Mouse (Mus musculus) heart, embryonic 11.5 days (tissue): ENCODE measurements at regions not wholly inside any gene's neighbourhood (a gene's known extent, or its start where the extent isn't known, plus 50 kb on each side); places are given as distances from the start of the nearest gene placed in this dataset.

Experiments
- ATAC-seq: fragments of 200-750 bp; cut with Nextera tagmentation; replicated peaks from 2 replicates; pipeline ENCODE4 v1.8.0; 2017; ENCODE audit warnings: moderate library complexity; ENCODE audit not compliant: insufficient number of reproducible peaks, low FRiP score, low TSS enrichment
- H3K27ac ChIP-seq: fragments of 300-500 bp; sonication (generic); 2 replicates; pipeline ENCODE4 v1.5.1; 2014; ENCODE audit warnings: mild to moderate bottlenecking, low read depth, low read length
- H3K27me3 ChIP-seq: fragments of 300-500 bp; sonication (generic); 2 replicates; pipeline ENCODE4 v1.6.1; 2014; ENCODE audit warnings: mild to moderate bottlenecking, low read length, mixed read lengths; ENCODE audit not compliant: control insufficient read depth, insufficient read depth
- H3K36me3 ChIP-seq: fragments of 300-500 bp; sonication (generic); 2 replicates; pipeline ENCODE4 v1.6.1; 2014; ENCODE audit warnings: mild to moderate bottlenecking, low read length, moderate library complexity, mixed read lengths; ENCODE audit not compliant: control insufficient read depth, insufficient read depth
- H3K4me1 ChIP-seq: fragments of 300-500 bp; sonication (generic); 2 replicates; pipeline ENCODE4 v1.6.1; 2014; ENCODE audit warnings: low read length; ENCODE audit not compliant: control insufficient read depth, insufficient read depth
- H3K4me2 ChIP-seq: fragments of 300-500 bp; sonication (generic); 2 replicates; pipeline ENCODE4 v1.6.1; 2014; ENCODE audit warnings: mild to moderate bottlenecking, moderate library complexity
- H3K4me3 ChIP-seq: fragments of 300-500 bp; sonication (generic); 2 replicates; pipeline ENCODE4 v1.5.1; 2014; ENCODE audit warnings: low read depth, low read length
- H3K9ac ChIP-seq: fragments of 300-500 bp; sonication (generic); 2 replicates; pipeline ENCODE4 v1.6.1; 2014; ENCODE audit warnings: mild to moderate bottlenecking, low read depth, low read length, moderate library complexity
- H3K9me3 ChIP-seq: fragments of 300-500 bp; sonication (generic); replicated peaks from 2 replicates; pipeline ENCODE4 v1.6.1; 2016; ENCODE audit warnings: low read length; ENCODE audit not compliant: control insufficient read depth
- WGBS: fragments of 180-500 bp; shearing (Covaris S2); extraction: QIAGEN DNeasy Blood & Tissue Kit; methylation state at CpG from one replicate; pipeline ENCODE4 v1.1.7; 2014; ENCODE audit not compliant: insufficient replicate concordance; 5-methylcytosine and 5-hydroxymethylcytosine counted together

- Histone ChIP-seq H3K9ac (no peak overlapping the region), H3K9me3 (no peaks in the 10 kb centered on the region), H3K4me3 (no peak overlapping the region), H3K27ac (no peak overlapping the region), H3K4me1 (no peaks in the 10 kb centered on the region), H3K4me2 (no peak overlapping the region), H3K36me3 (no peaks in the 10 kb centered on the region), H3K27me3 (no peaks in the 10 kb centered on the region)
- WGBS: 69% methylated on average over 3 of the region's 3 CpGs
- no peak for ATAC-seq
Measured at GRCm38 (mm10) chr10:103673765-103674164, 306.2 kb downstream of the Slc6a15 start.

- no peaks in the 10 kb centered on the region for H3K4me1 ChIP-seq
- no peak overlapping the region for H3K4me3 ChIP-seq
- no peak overlapping the region for H3K4me2 ChIP-seq
- no peak overlapping the region for H3K9ac ChIP-seq
- H3K9me3 ChIP-seq: no peaks in the 10 kb centered on the region
- H3K27me3 ChIP-seq: no peaks in the 10 kb centered on the region
- WGBS: 37% methylated on average over 2 of the region's 2 CpGs
- H3K27ac ChIP-seq: no peak overlapping the region
- H3K36me3 ChIP-seq: no peaks in the 10 kb centered on the region
- no peak for ATAC-seq
Measured at GRCm38 (mm10) chr10:103692682-103693081, 325.1 kb downstream of the Slc6a15 start.

GRCm38 (mm10) chr10:103715080-103715725 is 347.6 kb downstream of the Slc6a15 start:
- no peaks in the 10 kb centered on the region for H3K36me3 ChIP-seq
- no peaks in the 10 kb centered on the region for H3K4me1 ChIP-seq
- no peak for ATAC-seq
- no peak overlapping the region for H3K4me2 ChIP-seq
- WGBS: 72% methylated on average over 3 of the region's 3 CpGs
- no peaks in the 10 kb centered on the region for H3K9me3 ChIP-seq
- no peak overlapping the region for H3K4me3 ChIP-seq
- H3K9ac ChIP-seq: no peak overlapping the region
- H3K27ac ChIP-seq: no peak overlapping the region
- no peaks in the 10 kb centered on the region for H3K27me3 ChIP-seq

GRCm38 (mm10) chr10:103718998-103719662 is 351.5 kb downstream of the Slc6a15 start:
- peak; percentile 67; the same call in 1 of the 2 replicates for ATAC-seq
- Histone ChIP-seq H3K9ac (no peak overlapping the region), H3K27me3 (no peaks in the 10 kb centered on the region), H3K4me2 (no peak overlapping the region), H3K9me3 (no peaks in the 10 kb centered on the region), H3K27ac (no peak overlapping the region), H3K4me3 (no peak overlapping the region), H3K4me1 (no peaks in the 10 kb centered on the region), H3K36me3 (no peaks in the 10 kb centered on the region)
- WGBS: 38% methylated on average over 8 of the region's 8 CpGs

- ATAC-seq: no peak
- H3K36me3 ChIP-seq: no peaks in the 10 kb centered on the region
- no peak overlapping the region for H3K27ac ChIP-seq
- H3K4me2 ChIP-seq: no peak overlapping the region
- no peaks in the 10 kb centered on the region for H3K27me3 ChIP-seq
- H3K9ac ChIP-seq: no peak overlapping the region
- no peaks in the 10 kb centered on the region for H3K9me3 ChIP-seq
- no peak overlapping the region for H3K4me3 ChIP-seq
- no peaks in the 10 kb centered on the region for H3K4me1 ChIP-seq
Measured at GRCm38 (mm10) chr10:103726680-103727079, 359.1 kb downstream of the Slc6a15 start.

GRCm38 (mm10) chr10:103731522-103731921 is 363.9 kb downstream of the Slc6a15 start:
- H3K9me3 ChIP-seq: no peaks in the 10 kb centered on the region
- H3K4me1 ChIP-seq: no peaks in the 10 kb centered on the region
- H3K4me3 ChIP-seq: no peak overlapping the region
- ATAC-seq: no peak
- 63% methylated on average over 1 of the region's 1 CpGs for WGBS
- H3K36me3 ChIP-seq: no peaks in the 10 kb centered on the region
- H3K27me3 ChIP-seq: no peaks in the 10 kb centered on the region
- no peak overlapping the region for H3K9ac ChIP-seq
- H3K4me2 ChIP-seq: no peak overlapping the region
- H3K27ac ChIP-seq: no peak overlapping the region

- WGBS: 61% methylated on average over 5 of the region's 5 CpGs
Measured at GRCm38 (mm10) chr10:103731981-103732380, 364.4 kb downstream of the Slc6a15 start.

GRCm38 (mm10) chr10:103780127-103780526 is 362.7 kb upstream of the Gm21293 start:
- 91% methylated on average over 1 of the region's 1 CpGs for WGBS

More at GRCm38 (mm10) chr10:103731981-103732380, 364.4 kb downstream of the Slc6a15 start:
- Histone ChIP-seq H3K9me3 (no peaks in the 10 kb centered on the region), H3K27ac (no peak overlapping the region), H3K4me2 (no peak overlapping the region), H3K9ac (no peak overlapping the region), H3K27me3 (no peaks in the 10 kb centered on the region), H3K4me3 (no peak overlapping the region), H3K36me3 (no peaks in the 10 kb centered on the region), H3K4me1 (no peaks in the 10 kb centered on the region)
- no peak for ATAC-seq

GRCm38 (mm10) chr10:103784920-103785319 is 357.9 kb upstream of the Gm21293 start:
- Histone ChIP-seq H3K9ac (no peak overlapping the region), H3K4me3 (no peak overlapping the region), H3K4me1 (no peaks in the 10 kb centered on the region), H3K36me3 (no peaks in the 10 kb centered on the region), H3K4me2 (no peak overlapping the region), H3K27ac (no peak overlapping the region), H3K9me3 (no peaks in the 10 kb centered on the region), H3K27me3 (no peaks in the 10 kb centered on the region)
- ATAC-seq: no peak

More at GRCm38 (mm10) chr10:103780127-103780526, 362.7 kb upstream of the Gm21293 start:
- Histone ChIP-seq H3K4me1 (no peaks in the 10 kb centered on the region), H3K36me3 (no peaks in the 10 kb centered on the region), H3K4me3 (no peak overlapping the region), H3K4me2 (no peak overlapping the region), H3K27ac (no peak overlapping the region), H3K9me3 (no peaks in the 10 kb centered on the region), H3K9ac (no peak overlapping the region), H3K27me3 (no peaks in the 10 kb centered on the region)
- ATAC-seq: no peak
